Mouse (Mus musculus) liver, embryonic 14 days (tissue): Measurements from ENCODE around the gene Odf3l1. TPM values are rescaled to one million over a fixed set of nuclear protein-coding genes. Genes with fewer than 3 reads are reported as not detected.

Experiments
- polyA plus RNA-seq: library from polyadenylated mRNA; depleted of rRNA; stranded (reverse); fragments of >200 nt; gene quantifications from 2 replicates; pipeline ENCODE4 v1.2.3, GENCODE M21; 2012; rRNA removed

Gene Odf3l1
- 0.05 TPM in 1 of 2 replicates, not detected in the other for polyA plus RNA-seq

GRCm38 (mm10) chr9:56864216-56864729 is at the start of gene Odf3l1:
Gene Odf3l1, minus strand, starts transcription at chr9:56864679.

DNA sequence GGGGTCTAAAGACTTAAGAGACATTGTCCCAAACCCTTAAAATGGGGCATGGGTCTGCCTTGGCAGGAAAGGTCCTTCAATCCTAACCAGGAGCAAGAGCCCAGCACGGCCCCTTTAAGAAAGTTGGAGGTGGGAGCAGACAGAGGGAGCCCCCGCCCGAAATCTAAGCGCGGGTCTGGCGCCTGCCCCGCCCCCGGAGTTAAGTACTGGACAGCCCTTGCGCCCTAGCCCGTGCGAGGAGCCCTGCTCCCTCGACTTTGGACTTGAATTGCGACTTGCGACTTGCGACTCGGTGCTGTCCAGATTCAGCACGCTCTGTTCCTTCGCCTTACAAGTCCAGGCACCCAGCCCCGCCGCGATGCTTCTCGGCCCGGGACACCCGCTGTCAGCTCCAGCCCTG is 353 bp upstream of the Odf3l1 start, which contains the start of gene Cspg4:
Gene Cspg4 (plus strand): TSS at position 202 of the 400 bp plus-strand sequence.

Other genes starting within 250 kb of the Odf3l1 start
- gene Lingo1, start 68.2 kb downstream of the Odf3l1 start, polyA plus RNA-seq: 0.51 and 0.61 TPM in 2 replicates
- 0.10 and 0.32 TPM in 2 replicates for gene Cspg4, start 354 bp upstream of the Odf3l1 start, polyA plus RNA-seq
- gene Snx33, start 63.7 kb upstream of the Odf3l1 start, polyA plus RNA-seq: 0.77 and 0.78 TPM in 2 replicates
- gene Imp3, start 72.8 kb upstream of the Odf3l1 start, polyA plus RNA-seq: 67.7 and 73.2 TPM in 2 replicates
- 4.6 and 5.3 TPM in 2 replicates for gene Snupn, start 86.2 kb upstream of the Odf3l1 start, polyA plus RNA-seq
- 3.1 and 3.3 TPM in 2 replicates for gene Ptpn9, start 130.2 kb upstream of the Odf3l1 start, polyA plus RNA-seq
- 16.8 and 19.1 TPM in 2 replicates for gene Sin3a, start 207.4 kb upstream of the Odf3l1 start, polyA plus RNA-seq